Mouse (Mus musculus): ENCODE measurements at regions not wholly inside any gene's neighbourhood (a gene's known extent, or its start where the extent isn't known, plus 50 kb on each side); places are given as distances from the start of the nearest gene placed in this dataset.

DNA sequence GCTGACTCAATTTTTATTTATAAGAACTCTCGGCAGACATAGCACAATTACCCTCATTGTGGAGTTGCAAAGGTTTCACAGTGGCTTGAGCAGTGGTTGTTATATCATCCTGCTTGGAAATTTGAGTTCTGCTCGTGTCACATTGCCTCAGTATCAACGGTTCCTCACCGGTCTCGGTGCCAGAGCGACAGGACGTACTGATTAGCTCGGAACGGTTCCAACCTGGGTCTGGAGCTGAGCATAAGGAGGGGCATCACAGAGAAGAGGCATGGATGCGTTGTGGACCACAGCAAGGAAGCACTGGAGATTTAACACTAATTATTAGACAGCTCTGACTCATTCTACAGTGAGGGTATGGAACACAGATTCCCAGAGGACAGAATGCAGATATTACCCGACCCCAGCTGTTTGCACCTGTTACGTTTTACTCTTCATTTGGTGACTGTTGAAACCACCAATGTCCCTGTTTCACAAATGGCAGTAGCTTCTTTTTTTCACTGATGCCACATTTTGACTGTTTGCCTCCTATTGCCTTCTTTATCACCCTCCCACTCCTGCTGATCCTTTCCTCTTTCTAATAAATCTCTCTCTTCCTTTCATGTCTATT, 189.8 kb downstream of the Gja1 start:
- DNase-seq (ENCODE audit: low spot score) (no peak), ATAC-seq (replicated peaks; ENCODE audit: low FRiP score, low read depth) (no peak)
- Histone ChIP-seq H3K4me2 (ENCODE audit: low read length) (no peak overlapping the region), H3K36me3 (ENCODE audit: insufficient read depth, low read length) (no peaks in the 10 kb centered on the region), H3K9me3 (replicated peaks; ENCODE audit: low read length) (no peaks in the 10 kb centered on the region), H3K4me3 (replicated peaks; ENCODE audit: low read depth, low read length) (no peak overlapping the region), H3K4me1 (replicated peaks; ENCODE audit: insufficient read depth, low read length) (no peaks in the 10 kb centered on the region), H3K9ac (ENCODE audit: low read depth, low read length) (no peak overlapping the region), H3K27me3 (ENCODE audit: insufficient read depth, low read length) (no peaks in the 10 kb centered on the region), H3K27ac (no peak overlapping the region)
- 85% methylated on average over 12 of the region's 12 CpGs for WGBS
- no peak for TF ChIP-seq CTCF (IDR thresholded peaks at IDR 0.05; ENCODE audit: low read depth)

GRCm38 (mm10) chr10:56582065-56582464, 204.9 kb downstream of the Gja1 start:
- no peaks in the 10 kb centered on the region for H3K27me3 ChIP-seq (ENCODE audit: insufficient read depth, low read length)
- H3K9ac ChIP-seq (ENCODE audit: low read depth, low read length) = no peak overlapping the region
- ATAC-seq (replicated peaks; ENCODE audit: low FRiP score, low read depth) (no peak), DNase-seq (ENCODE audit: low spot score) (no peak)
- H3K4me2 ChIP-seq (ENCODE audit: low read length) = no peak overlapping the region
- no peaks in the 10 kb centered on the region for H3K36me3 ChIP-seq (ENCODE audit: insufficient read depth, low read length)
- TF ChIP-seq CTCF (IDR thresholded peaks at IDR 0.05; ENCODE audit: low read depth) = no peak
- H3K4me3 ChIP-seq (replicated peaks; ENCODE audit: low read depth, low read length) = no peak overlapping the region
- 42% methylated on average over 6 of the region's 6 CpGs for WGBS
- H3K4me1 ChIP-seq (replicated peaks; ENCODE audit: insufficient read depth, low read length) = no peaks in the 10 kb centered on the region
- H3K27ac ChIP-seq = no peak overlapping the region
- no peaks in the 10 kb centered on the region for H3K9me3 ChIP-seq (replicated peaks; ENCODE audit: low read length)

- no peaks in the 10 kb centered on the region for H3K4me1 ChIP-seq (replicated peaks; ENCODE audit: insufficient read depth, low read length)
- H3K9me3 ChIP-seq (replicated peaks; ENCODE audit: low read length) = no peaks in the 10 kb centered on the region
- 68% methylated on average over 2 of the region's 2 CpGs for WGBS
Observed at GRCm38 (mm10) chr10:56587205-56587604, 210.1 kb downstream of the Gja1 start.

GRCm38 (mm10) chr10:56597382-56597781, 220.3 kb downstream of the Gja1 start:
- 0 out of 2 replicates have a peak, but pooled peaks have one; percentile 46 for ATAC-seq (replicated peaks; ENCODE audit: low FRiP score, low read depth)
- TF ChIP-seq CTCF (IDR thresholded peaks at IDR 0.05; ENCODE audit: low read depth) = no peak
- no peak overlapping the region for H3K9ac ChIP-seq (ENCODE audit: low read depth, low read length)
- 44% methylated on average over 5 of the region's 5 CpGs for WGBS
- DNase-seq (ENCODE audit: low spot score) = peak; percentile 7
- H3K4me2 ChIP-seq (ENCODE audit: low read length) = no peak overlapping the region
- H3K36me3 ChIP-seq (ENCODE audit: insufficient read depth, low read length) = no peaks in the 10 kb centered on the region
- no peaks in the 10 kb centered on the region for H3K27me3 ChIP-seq (ENCODE audit: insufficient read depth, low read length)
- H3K9me3 ChIP-seq (replicated peaks; ENCODE audit: low read length) = no peaks in the 10 kb centered on the region
- no peak overlapping the region for H3K4me3 ChIP-seq (replicated peaks; ENCODE audit: low read depth, low read length)
- H3K27ac ChIP-seq = no peak overlapping the region
- no peaks in the 10 kb centered on the region for H3K4me1 ChIP-seq (replicated peaks; ENCODE audit: insufficient read depth, low read length)

More at GRCm38 (mm10) chr10:56587205-56587604, 210.1 kb downstream of the Gja1 start:
- no peak for ATAC-seq (replicated peaks; ENCODE audit: low FRiP score, low read depth)
- Histone ChIP-seq H3K4me3 (replicated peaks; ENCODE audit: low read depth, low read length) (no peak overlapping the region), H3K4me2 (ENCODE audit: low read length) (no peak overlapping the region), H3K9ac (ENCODE audit: low read depth, low read length) (no peak overlapping the region), H3K36me3 (ENCODE audit: insufficient read depth, low read length) (no peaks in the 10 kb centered on the region), H3K27ac (no peak overlapping the region), H3K27me3 (ENCODE audit: insufficient read depth, low read length) (no peaks in the 10 kb centered on the region)
- TF ChIP-seq CTCF (IDR thresholded peaks at IDR 0.05; ENCODE audit: low read depth) = no peak
- DNase-seq (ENCODE audit: low spot score) = no peak

DNA sequence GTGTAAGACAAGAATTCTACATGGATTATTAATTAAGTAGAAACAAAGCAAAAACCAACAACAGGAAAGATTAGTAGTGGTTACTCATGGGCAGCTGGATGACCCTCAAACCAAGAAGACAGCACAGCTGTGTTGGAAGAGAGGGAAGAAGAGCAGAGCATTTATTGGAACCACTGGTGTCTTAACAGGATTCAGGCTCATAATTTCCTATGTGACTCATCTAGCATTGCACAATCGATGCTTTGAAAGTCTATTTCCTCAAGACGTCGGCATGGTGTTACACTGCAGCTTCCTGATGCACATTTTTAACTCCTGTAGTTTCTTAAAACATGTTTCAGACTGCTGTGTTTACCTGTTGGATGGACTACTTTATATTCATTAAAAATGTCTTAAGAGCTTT, 221.1 kb downstream of the Gja1 start:
- Histone ChIP-seq H3K4me1 (replicated peaks; ENCODE audit: insufficient read depth, low read length) (no peaks in the 10 kb centered on the region), H3K36me3 (ENCODE audit: insufficient read depth, low read length) (no peaks in the 10 kb centered on the region), H3K27me3 (ENCODE audit: insufficient read depth, low read length) (no peaks in the 10 kb centered on the region), H3K4me2 (ENCODE audit: low read length) (no peak overlapping the region), H3K4me3 (replicated peaks; ENCODE audit: low read depth, low read length) (no peak overlapping the region), H3K27ac (no peak overlapping the region), H3K9ac (ENCODE audit: low read depth, low read length) (no peak overlapping the region), H3K9me3 (replicated peaks; ENCODE audit: low read length) (no peaks in the 10 kb centered on the region)
- no peak for TF ChIP-seq CTCF (IDR thresholded peaks at IDR 0.05; ENCODE audit: low read depth)
- 55% methylated on average over 3 of the region's 3 CpGs for WGBS
- DNase-seq (ENCODE audit: low spot score) (peak; percentile 31), ATAC-seq (replicated peaks; ENCODE audit: low FRiP score, low read depth) (no peak)

DNA sequence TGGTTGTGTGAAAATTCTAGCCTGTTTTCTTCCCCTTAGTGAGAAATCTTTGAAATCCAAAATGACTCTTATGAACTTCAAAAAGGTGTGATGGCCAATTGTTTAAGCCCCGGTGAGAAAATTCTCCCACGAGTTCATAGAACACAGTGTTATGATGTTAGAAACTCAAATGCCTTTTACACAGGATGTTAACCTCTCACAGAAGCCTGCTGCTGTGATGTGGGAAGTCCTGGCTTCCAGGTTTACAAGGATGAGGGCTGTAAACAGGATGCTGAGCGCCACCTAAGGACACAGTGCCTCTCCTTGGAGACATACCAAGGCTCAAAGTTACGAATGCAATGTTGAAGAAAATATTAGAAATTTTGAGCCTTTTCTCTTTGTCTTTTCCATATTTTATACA, 222.8 kb downstream of the Gja1 start:
- H3K9ac ChIP-seq (ENCODE audit: low read depth, low read length) = no peak overlapping the region
- 31% methylated on average over 4 of the region's 4 CpGs for WGBS
- H3K27me3 ChIP-seq (ENCODE audit: insufficient read depth, low read length) = no peaks in the 10 kb centered on the region
- no peak for ATAC-seq (replicated peaks; ENCODE audit: low FRiP score, low read depth)
- peak; percentile 25 for DNase-seq (ENCODE audit: low spot score)
- H3K27ac ChIP-seq = no peak overlapping the region
- no peak overlapping the region for H3K4me2 ChIP-seq (ENCODE audit: low read length)
- no peaks in the 10 kb centered on the region for H3K9me3 ChIP-seq (replicated peaks; ENCODE audit: low read length)
- H3K4me1 ChIP-seq (replicated peaks; ENCODE audit: insufficient read depth, low read length) = no peaks in the 10 kb centered on the region
- H3K4me3 ChIP-seq (replicated peaks; ENCODE audit: low read depth, low read length) = no peak overlapping the region
- peak; percentile 11; the same call in 1 of the 2 replicates for TF ChIP-seq CTCF (IDR thresholded peaks at IDR 0.05; ENCODE audit: low read depth)
- no peaks in the 10 kb centered on the region for H3K36me3 ChIP-seq (ENCODE audit: insufficient read depth, low read length)

Measured in kidney, postnatal 0 days (tissue).